Mouse (Mus musculus): ENCODE data around the gene Pard3. TPM values are rescaled to one million over a fixed set of nuclear protein-coding genes. Genes with fewer than 3 reads are reported as not detected.

Pard3 gene
- polyA plus RNA-seq, 1 experiment from 2014 or later = 16.5 TPM

Other genes with a start within 250 kb of the Pard3 start
- gene Tomm20, start 118.0 kb upstream of the Pard3 start, polyA plus RNA-seq (2014; fragmentation: Nextera tagmentation; extraction: Ambion mirVana) = 218 and 229 TPM in 2 replicates
- 19.7 and 22.1 TPM in 2 replicates for gene Rbm34, start 92.8 kb upstream of the Pard3 start, polyA plus RNA-seq (2014; fragmentation: Nextera tagmentation; extraction: Ambion mirVana)

All from forebrain, embryonic 14.5 days (tissue).